Mouse (Mus musculus) frontal cortex, adult (tissue): ENCODE measurements around the gene Srp9.
A peak's percentile ranks its signal among the peaks of the same experiment; 100 is the strongest.

Experiments
- ATAC-seq: cut with Nextera tagmentation; 2 replicates; pipeline ENCODE4 v1.9.2; 2017; ENCODE audit warnings: mild to moderate bottlenecking, moderate library complexity, mixed read lengths; ENCODE audit not compliant: low TSS enrichment

Srp9 gene

DNA sequence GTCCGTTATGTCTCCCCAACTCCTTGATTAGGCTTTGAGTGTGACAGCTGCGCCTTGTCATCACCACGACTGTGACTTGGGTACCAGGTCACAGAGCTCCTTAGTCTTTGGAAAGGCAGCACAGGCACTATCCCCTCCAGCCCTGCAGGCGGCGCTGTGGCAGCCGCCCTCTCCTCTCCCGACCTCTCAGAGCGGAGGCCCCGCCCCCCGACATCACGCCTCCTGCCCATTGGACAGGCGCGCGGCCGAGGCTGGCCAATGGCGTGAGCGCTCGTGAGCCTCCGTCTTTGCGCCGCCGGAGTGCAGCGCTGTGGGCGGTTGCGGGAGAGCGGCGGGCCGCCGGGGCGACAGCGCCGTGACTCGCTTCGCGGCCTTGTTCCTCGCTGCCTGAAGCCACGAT lies at the start of gene Srp9:
Gene Srp9, plus strand, starts transcription at position 232 of the 400 bp plus-strand sequence.
- peak; percentile 98 for ATAC-seq

DNA sequence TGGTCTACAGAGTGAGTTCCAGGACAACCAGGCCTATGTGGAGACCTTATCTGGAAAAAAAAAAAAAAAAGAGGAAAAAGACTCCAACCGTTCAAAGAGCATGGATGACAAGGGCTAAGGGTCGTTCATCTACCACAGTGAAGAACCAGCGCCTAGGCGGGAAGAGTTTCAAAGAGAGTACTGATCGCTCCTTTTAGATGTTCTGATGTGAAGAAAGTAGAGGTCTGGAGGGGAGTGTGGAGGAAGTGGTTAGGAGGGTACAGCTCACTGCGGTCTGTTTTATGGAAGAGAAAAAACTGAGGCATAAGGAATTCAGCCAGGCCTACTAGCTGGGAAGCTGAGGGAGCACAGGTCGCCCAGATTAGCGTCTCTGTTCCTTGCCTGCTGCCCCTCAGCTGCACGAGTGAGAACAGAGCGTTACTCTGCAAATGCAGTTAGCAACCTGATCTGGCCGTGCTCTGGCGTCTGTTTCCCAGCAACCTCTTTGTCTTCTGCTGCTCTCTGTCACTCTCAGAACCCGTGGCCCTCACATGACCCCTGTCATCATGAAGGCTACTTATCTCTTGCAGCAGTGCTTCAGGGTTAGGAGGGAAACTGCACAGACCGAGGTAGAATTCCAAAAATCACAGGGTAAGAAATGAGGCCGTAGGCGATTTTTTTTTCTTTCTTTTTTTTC lies 42.7 kb upstream of the Srp9 start:
- no peak; the same call in 1 of the 2 replicates for ATAC-seq

DNA sequence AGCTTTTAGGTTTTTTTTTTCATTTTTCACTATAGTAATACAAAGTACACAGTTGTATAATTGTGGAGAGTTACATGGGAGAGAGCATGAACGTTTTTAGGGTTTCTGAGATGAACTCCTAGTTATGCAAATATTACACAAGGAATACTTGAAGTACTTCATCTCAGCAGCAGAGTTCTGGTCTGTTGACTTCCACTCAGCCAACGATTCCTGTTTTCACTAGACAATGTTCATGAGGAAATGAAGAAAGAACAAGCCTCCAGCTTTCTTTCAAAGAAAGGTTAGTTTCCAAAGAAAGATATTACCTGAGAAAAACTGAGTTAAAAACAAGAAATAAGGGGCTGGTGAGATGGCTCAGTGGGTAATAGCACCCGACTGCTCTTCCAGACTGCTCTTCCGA lies 41.1 kb upstream of the Srp9 start:
- ATAC-seq = no peak

- peak; percentile 62; the same call in 1 of the 2 replicates for ATAC-seq
Measured at GRCm38 (mm10) chr1:182086759-182087158, 37.8 kb upstream of the Srp9 start.

DNA sequence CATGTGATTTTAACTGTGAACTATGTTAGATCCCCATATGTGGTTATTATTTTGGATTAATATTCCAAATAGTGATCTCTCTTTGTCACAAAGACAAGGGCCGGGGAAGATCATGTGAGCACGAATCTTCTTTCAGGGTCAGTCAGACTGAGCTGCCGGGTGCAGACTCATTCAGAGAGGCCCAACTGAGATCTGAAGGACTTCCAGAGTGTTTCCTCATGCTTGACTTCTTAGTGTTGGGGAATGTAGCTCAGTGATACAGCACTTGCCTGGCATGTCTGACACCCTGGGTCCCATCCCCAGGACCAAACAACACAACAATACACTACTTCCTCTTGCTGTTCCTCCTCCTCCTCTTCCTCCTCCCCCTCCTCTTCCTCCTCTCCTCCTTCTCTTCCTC lies 37.2 kb upstream of the Srp9 start:
- no peak for ATAC-seq

DNA sequence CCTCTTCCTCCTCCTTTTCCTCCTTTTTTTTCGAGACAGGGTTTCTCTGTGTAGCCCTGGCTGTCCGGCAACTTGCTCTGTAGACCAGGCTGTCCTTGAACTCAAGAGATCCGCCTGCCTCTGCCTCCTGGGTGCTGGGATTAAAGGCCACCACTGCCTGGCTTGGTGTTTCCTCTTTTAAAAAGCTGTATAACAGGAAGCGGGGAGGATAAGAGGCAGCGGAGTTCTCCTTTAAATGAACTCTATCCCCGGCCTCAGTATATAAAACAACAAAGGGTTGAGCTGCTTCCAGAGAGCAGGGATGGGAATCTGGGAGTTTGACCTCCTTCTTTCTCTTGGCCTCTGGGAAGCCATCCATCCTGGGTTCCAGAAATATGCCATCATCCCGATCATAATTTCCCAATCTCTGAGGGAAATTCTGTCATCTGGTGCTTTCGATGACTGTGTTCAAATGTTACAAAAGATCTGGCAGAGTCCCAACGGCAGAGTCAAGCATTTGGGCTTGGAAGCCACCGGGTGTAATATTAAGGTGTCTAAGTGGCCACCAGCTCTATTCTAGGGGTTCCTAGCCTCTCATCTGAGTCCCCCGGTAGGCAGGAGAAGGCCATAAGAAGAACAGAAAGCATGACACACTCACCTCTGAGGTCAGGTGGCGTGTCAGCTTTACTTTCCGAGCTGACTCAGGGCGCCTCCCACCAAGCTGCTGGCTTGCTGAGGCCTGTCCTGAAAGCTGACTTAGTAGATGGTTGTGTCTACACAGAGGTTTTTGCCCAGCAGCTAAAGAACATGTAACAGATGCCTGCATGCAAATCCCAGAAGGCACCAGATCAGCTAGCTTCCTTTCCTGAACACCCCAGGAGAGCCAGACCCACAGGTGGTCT lies 36.5 kb upstream of the Srp9 start:
- ATAC-seq = no peak

DNA sequence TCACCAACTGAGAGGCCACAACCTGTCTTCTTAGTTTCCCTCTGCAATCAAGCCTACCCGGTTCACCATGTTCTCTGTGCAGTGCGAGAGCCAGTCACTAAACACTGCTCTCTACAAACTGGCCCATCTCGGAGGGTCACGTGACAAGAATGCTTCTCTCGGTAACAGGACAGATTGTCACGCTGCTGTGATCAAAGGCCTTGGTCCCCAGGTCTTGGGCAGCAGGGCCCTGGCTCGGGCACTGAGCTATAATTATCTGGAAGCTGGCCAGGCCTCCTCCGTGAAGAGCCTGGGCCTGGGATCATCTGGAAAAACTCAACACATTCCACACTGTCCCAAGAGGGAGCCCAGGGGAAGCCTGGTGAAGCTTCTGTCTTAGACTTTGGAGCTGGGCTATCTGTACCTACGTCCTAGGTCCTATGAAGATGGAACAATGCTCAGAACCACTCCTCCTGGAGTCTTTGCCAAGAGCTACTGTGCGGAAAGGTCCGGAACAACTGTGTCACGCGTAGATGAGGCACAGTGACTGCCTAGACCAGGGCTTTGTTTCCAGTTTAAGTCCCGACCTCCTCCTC lies 35.6 kb upstream of the Srp9 start:
- no peak for ATAC-seq

GRCm38 (mm10) chr1:182089600-182090297 lies 34.8 kb upstream of the Srp9 start:
- 0 out of 2 replicates have a peak, but pooled peaks have one; percentile 24 for ATAC-seq

DNA sequence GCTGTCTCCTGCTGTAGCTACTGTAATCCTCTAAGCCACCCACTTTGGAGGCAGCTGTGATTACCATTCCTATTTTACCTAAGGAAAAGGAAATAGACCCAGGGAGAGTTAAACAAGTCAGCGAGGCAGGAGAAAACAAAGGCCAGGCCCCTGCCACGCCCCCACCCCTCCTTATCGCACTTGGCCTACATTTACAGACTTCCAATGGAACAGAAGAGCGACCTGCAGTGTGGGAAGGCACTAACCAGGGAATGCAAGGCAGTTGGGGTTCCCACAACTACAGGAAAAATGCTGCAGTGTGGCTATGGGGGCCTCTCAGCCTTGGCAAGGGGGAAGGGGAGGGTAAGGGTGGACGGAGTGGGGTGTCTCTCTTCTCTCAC lies 34.2 kb upstream of the Srp9 start:
- ATAC-seq = no peak

DNA sequence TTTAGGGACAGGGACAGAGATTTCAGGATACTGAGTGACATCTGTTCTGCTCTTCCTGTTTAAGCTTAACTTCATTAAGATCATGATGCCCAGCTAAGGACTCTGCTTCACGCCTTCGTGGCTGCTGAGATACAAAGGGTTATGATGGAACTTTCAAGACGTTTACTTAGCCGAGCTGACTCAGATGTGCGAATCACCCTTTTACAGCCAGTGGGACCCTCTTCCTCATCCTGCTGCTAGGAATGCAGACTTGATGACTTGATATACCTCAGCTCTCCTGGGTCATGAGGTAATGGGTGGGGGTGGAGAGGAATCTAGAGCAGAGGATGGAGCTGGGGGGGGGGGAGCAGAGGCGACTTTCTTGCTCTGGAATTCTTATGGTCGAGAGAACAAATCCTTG lies 33.3 kb upstream of the Srp9 start:
- no peak for ATAC-seq

DNA sequence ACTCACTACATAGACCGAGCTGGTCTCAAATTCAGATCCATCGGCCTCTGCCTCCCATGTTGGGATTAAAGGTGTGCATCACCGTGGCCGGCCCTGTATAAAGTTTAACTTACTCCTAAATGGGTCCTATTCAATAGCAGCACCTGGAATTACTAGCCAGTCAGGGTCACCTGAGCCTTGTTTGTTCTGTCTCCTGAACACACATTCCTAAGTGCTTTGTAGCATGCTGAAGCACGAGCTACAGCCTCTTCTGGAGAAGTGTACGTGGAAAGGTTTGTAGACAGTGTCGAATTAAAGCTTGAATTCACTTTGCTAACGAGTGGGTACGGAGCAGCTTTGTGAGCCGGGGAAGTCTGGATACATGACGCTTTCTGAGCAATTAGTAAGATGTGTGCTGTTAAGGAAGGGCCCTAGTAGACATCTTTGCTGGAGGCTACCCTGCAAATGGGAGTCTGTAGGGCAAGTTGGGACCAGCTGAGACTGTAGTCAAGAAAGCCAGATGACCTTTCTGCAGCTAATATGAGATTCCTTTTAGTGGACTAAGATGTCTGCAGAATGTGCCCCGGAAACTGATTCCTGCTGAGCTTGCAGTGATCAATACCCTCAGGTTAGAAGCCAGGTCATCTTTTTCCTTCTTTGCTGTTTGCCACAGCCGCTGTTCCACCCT lies 32.7 kb upstream of the Srp9 start:
- ATAC-seq = no peak

- no peak for ATAC-seq
Measured at GRCm38 (mm10) chr1:182092413-182092800, 32.1 kb upstream of the Srp9 start.

DNA sequence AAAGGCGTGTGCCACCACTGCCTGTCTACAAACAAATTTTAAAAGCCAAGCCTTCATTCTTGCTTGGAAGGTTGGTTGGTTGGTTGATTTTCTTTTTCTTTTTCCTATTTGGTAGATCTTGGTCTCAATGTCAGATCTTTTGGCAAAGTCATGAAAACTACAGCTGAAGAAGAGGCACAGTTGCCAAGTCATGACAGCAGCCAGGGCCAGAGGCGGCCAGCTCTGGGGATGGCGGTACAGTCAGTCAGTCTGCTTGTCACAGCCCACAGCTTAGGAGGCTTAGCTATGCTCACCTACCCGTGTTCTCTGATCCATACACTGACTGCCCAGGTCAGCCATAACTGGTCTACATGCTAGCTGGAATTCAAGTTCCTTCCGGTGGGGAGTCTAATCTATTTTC lies 31.1 kb upstream of the Srp9 start:
- no peak for ATAC-seq

DNA sequence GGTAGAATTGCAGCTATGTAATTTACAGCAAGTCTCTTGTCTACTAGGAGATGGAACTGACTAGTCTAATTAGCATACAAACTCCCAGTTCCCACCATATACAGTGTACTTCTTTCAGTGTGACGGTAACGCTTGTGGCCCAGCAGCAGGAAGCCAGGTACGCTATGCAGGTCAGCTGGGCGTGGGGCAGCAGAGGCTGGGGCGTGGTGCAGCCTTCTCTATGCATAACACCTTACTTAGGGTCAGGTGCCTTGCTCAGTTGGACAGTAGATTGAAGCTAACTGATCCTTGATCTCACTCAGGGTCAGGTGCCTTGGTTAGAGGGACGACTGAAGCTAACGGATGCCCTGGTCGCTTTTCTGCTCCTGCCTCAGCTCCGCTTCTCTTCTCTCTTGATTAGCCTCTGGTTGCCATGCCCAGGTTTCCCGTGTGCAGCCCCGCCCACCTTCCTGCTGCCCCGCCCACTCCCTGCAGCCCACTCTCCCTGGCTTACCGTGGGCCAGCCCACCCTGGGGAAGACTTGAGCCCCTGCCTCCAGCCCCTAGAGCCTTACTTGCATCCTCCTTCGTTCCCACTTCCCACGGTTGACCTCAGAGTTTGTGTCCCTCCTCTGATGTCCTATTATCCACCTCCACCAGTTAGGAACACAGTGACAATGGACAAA lies 29.9 kb upstream of the Srp9 start:
- ATAC-seq = no peak

GRCm38 (mm10) chr1:182095240-182095741 lies 29.2 kb upstream of the Srp9 start:
- ATAC-seq = peak; percentile 44; the same call in 1 of the 2 replicates

DNA sequence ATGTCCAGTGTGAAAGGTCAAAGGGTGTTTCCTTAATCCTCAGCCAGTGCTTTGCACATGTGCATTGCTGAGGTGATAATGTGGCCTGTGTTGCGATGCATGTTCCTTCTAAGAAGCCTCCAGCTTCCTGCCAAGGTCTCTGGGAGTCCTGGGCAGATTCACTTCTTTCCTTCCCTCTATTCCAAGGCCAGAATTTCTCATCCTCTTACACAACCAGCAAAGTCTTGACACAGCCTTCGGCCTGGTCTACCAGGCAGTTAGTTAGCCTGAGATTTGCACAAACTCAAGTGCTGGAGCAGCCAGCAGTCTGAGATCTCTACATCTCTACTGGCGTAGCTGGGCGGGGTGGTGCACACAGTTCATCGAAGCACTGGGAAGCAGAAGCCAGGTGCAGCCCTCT lies 27.8 kb upstream of the Srp9 start:
- no peak for ATAC-seq

GRCm38 (mm10) chr1:182099062-182099461 lies 25.5 kb upstream of the Srp9 start:
- ATAC-seq = no peak

- ATAC-seq = no peak
Measured at GRCm38 (mm10) chr1:182100403-182100802, 24.1 kb upstream of the Srp9 start.

DNA sequence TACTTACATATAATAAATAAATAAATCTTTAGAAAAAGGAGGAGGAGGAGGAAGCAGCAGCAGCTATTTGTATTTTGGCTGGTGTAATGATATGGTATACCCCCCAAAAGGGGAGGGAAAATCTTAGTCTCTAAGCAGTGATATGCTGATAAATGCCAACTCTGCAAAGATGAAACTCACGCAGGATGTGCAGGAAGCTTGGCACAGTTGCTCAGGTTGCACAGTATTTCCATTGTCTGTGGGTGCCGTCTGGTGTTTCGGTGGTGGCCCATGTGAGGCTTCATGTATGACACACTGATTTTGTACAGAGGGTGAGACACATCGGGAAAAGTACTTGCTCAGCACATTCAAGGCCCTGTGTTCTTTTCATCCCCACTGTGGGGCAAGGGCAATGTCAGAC lies 23.1 kb upstream of the Srp9 start:
- no peak for ATAC-seq

DNA sequence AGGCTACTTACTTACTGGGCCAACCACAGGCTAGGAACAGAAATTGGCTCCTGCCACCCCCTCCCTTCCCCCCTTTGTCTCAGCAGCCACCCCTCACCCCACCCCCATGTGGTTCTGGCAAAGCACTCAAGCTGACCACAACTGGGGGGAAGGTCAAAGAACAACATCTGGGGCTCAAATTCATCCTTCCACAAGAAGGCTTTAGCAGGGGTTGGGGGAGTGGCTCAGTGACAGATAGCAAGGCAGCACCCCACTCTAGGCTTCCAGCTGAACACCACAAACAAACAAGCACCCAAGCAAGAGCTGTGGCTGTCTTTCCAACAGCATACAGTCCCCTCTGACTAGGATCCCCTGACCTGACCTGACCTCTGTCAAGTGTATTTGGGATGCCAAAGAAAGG lies 21.8 kb upstream of the Srp9 start:
- ATAC-seq = no peak

DNA sequence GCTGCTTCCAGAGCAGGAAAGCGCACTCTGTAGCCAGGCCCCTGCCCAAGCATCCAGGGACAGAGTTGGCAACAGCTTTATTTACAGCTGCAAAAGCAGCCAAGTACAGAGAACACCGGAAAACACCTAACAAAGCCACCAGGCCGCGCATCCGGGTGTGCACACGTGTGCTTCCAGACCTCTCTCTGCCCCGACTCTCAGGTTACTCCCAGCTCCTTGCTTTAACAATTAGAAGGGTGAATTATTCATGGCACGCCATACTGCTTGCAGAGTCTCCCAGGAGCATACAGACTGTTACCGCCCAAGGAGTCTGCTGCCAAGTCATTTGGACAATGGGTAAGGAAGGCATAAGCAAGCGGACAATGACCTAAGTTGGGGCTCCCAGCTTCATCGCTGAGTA lies 21.1 kb upstream of the Srp9 start:
- ATAC-seq = no peak
